Mouse (Mus musculus) heart, adult 2 months (tissue): ENCODE measurements around the gene Slc16a9.

ENCODE experiments used
- CTCF ChIP-seq: fragments of 200-600 bp; IDR thresholded peaks from 2 replicates; pipeline ENCODE4 v1.8.1; 2022; ENCODE audit warnings: antibody characterized with exemption, mild to moderate bottlenecking, moderate library complexity
- EP300 ChIP-seq: fragments of 200-500 bp; IDR thresholded peaks from 2 replicates; pipeline ENCODE4 v1.6.1; 2011; ENCODE audit warnings: low read depth, low read length, control low read depth; ENCODE audit not compliant: insufficient read depth
- POLR2A ChIP-seq: fragments of 200-500 bp; IDR thresholded peaks from 2 replicates; pipeline ENCODE4 v1.6.1; 2011; ENCODE audit warnings: mild to moderate bottlenecking, low read depth, low read length, control low read depth; ENCODE audit not compliant: insufficient read depth

- no peak for TF ChIP-seq EP300
- TF ChIP-seq CTCF = no peak
- TF ChIP-seq POLR2A = no peak
Observed at GRCm38 (mm10) chr10:70315895-70316294, 71.0 kb downstream of the Slc16a9 start.
